Mouse (Mus musculus) CD8-positive naive resting alpha-beta T cell, adult 2 months (primary cell): Measurements from ENCODE around the gene Tsku.
A peak's percentile ranks its signal among the peaks of the same experiment; 100 is the strongest.

Experiments
- DNase-seq, 2 experiments: peaks; one replicate each; pipeline ENCODE4 v3.0.0; 2022; ENCODE audit warnings: low read depth in 2 of 2, low spot score in 2 of 2

The Tsku gene

GRCm38 (mm10) chr7:98359951-98360620 lies 1.0 kb downstream of the Tsku start:
- DNase-seq: no peak

GRCm38 (mm10) chr7:98358016-98358415 lies 3.1 kb downstream of the Tsku start:
- DNase-seq: no peak

GRCm38 (mm10) chr7:98357324-98357723 lies 3.8 kb downstream of the Tsku start:
- DNase-seq: no peak

DNA sequence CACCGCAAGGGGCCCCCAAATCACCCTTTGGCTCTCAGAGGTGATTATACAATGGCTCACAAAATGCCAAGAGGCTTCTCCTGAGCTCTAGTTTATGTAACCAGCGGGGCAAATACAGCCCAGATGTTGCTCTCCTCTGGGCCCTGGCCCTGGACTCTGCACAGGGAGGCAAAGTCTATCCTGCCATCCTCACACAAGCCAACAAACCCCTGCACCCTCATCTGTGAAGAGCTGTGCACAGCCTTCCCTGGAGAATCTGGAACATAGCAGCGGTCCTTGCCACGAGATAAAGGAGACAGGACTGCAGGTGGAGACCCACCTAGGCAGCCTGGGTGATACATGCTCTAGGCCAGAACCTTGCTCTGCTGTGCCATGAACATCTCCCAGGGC lies 6.2 kb downstream of the Tsku start:
- no peak for DNase-seq

DNA sequence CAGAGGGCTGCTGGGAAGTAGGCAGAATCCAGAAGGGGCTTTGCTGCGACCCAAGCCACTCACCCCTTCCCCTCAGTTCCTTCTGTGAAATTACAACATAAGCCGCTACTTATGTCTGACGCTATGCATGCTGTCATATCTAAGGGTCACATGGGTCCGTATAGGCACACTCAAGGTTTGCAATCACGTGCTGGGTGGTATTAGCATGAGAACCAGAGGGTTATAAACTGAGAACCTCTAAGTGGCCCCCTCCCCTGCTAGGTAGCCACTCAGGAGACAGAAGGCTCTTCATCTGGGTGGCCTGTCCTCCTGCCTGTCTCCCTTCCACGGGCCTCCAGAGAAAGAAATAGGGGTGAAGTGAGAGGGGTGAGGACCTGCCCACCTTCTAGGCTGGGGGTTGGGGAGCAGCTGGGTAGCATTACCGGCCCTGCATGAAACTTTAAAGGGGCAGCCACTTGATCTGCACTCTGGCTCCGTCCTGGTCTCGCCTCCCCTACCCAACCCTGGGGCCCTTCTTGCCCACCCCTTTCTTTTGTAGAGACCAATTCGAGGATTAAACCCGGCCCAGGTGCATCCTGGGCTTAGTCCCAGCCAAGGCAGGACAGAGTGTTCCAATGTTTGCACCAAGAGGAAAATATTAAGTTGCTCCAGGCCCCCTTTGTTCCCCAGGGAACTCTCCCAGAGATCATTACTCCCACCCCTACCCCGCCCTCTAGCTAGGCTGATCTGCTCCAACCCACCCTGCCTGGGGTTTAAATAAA lies 6.8 kb downstream of the Tsku start:
- no peak for DNase-seq

DNA sequence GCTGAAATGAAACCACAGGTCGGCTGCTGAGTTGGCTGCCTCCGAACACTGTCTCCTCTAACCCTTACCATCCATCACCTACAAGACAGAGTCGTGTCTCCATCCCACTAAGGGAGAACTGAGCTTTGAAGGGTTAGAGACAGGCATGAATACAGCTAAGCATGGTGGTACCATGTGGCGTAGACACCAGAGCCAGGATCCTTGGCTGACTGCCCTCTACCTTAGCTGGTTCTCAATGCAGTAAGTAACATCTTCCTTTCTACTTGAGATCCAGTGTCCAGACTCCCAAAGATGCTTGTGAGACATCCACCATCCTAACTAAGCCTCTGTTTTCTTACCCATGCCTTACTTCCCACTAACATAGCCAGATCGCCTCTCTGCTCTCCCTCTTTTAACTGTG lies 7.5 kb downstream of the Tsku start:
- DNase-seq: no peak

GRCm38 (mm10) chr7:98351523-98351922 lies 9.6 kb downstream of the Tsku start:
- DNase-seq: no peak

DNA sequence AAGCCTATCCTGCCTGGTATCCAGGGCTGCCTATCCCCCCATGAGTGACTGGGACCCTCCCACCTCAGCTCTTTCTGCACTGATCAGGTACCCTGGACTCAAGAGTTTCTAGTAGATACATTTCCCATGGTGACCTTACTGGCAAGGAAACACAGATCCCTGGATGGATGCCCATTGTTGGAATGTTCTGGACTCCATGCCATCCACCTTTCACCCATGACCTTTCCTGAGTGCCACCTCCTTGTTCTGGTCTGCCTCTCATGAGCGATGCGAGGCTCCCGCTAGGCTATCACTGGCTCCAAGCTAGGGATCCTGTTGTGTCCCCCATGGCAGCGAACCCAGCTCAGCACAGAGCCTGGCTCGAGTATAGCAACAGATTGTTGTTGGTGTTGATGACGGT lies 11.3 kb downstream of the Tsku start:
- DNase-seq: no peak

GRCm38 (mm10) chr7:98349096-98349495 lies 12.0 kb downstream of the Tsku start:
- peak; percentile 60 to 75 for DNase-seq

- DNase-seq: peak; percentile 19 to 63
Measured at GRCm38 (mm10) chr7:98348043-98348442, 13.1 kb downstream of the Tsku start.

DNA sequence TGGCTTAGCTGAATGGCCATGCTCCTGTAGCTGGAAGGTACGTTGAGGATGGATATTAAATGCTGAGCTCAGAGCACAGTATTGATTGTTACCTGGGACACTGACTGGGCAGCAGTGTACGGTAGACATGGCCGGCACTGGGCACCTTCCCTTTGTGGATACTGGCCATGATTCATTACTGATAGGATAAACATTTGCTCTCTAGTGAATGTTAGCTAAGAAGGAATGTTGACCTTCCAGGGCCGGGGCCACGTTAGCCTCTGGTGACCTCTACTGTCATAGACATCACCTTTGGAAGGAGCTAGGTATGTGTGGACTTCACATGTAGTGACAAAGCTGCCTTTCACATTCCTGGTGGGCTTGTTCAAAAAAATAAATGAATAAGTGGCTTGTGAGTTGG lies 13.7 kb downstream of the Tsku start:
- no peak for DNase-seq

DNA sequence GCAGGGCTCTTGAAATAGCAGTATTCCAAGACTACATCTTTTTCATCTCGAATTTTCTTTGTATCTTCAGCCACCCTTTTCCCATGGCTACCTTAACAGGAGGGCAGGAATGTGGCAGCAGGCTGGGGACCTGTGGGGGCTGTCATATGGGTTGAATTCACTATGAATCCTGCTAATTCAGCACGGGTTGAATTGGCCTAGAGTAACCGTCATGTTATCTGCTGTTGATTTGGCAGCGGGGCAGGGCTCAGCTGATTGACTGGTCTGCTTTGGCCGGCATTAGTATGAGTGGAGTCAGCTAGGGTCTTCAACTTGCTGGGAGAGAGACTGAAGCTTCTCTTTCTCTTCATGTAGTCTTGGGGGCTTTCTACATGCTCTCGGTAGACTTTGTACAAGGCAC lies 16.1 kb downstream of the Tsku start:
- no peak for DNase-seq

DNA sequence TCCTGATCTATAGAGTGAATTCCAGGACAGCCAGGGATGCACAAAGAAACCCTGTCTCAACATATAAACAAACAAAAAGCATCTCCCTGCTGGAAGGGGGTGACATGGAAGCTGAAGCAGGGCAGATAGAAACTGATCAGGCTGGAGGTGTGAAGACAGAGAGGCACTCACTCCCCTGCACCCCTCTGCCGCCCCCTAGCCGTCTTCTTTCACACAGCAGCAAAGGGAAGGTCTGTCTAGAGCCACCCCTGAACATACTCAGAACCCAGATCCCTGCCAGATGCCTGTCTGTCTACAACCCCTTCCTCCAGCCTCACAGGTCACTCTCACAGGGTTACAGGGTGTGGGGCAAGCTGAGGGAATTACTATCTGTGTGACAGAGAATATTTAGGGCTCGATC lies 16.8 kb downstream of the Tsku start:
- DNase-seq: peak in 1 of 2 experiments; percentile 40

GRCm38 (mm10) chr7:98342249-98342648 lies 18.9 kb downstream of the Tsku start:
- DNase-seq: no peak

- DNase-seq: peak; percentile 65 to 72
Measured at GRCm38 (mm10) chr7:98341475-98341874, 19.7 kb downstream of the Tsku start.

DNA sequence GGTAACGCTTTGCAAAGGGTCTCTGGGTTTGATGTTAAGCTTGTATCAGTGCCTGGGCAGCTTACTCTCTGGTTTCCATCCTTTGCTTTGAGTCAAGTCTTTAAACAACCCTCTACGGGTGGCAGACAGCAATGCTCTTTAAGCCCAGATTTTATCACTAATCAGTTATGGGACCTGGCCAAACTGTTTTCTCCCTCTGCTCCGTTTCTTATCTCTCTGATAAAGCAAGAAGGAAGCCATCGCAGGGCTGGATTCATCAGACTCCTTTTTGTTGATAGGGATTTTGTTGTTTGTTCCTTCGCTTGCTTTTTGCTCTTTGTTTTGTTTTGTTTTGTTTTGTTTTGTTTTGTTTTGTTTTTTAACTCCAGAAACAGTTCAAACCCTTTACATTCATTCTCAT lies 20.8 kb downstream of the Tsku start:
- DNase-seq: no peak

DNA sequence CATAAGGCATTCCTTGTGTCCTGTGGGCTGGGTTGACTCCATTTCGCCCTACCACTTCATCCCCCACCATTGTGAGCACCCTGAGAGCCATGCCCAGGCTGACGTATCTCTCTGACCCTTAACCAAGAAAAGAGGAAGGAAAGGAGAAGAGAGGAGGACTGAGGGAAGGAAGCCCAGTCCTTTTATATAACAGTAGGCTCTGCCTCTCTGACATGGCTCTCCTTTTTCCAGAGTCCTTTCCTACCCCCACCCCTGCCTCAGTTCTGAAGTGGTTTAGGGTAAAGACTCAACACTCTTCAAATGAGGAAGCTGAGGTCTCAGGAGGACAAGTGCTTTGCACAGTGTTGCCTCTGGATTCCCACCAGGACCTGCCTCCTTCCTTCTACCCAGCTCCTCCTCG lies 27.1 kb downstream of the Tsku start:
- DNase-seq: no peak

DNA sequence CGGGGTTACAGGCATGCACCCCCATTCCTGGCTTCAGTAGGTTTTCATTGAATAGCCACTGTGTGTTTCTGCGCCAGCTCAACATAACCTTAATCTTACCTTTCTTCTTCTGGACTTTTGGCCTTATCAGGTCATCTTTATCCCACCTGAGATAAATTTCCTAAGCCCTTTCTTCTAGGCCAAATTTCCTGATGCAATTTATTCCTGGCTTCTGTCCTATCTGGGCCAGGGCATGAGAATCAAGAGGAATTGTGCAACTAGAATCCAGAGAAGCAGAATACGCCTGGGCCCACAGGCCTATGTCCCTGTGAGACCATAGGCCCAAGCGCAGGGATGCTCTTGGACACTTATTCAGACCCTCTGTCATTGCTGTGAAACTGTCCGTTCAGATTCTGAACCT lies 27.6 kb downstream of the Tsku start:
- no peak for DNase-seq

DNA sequence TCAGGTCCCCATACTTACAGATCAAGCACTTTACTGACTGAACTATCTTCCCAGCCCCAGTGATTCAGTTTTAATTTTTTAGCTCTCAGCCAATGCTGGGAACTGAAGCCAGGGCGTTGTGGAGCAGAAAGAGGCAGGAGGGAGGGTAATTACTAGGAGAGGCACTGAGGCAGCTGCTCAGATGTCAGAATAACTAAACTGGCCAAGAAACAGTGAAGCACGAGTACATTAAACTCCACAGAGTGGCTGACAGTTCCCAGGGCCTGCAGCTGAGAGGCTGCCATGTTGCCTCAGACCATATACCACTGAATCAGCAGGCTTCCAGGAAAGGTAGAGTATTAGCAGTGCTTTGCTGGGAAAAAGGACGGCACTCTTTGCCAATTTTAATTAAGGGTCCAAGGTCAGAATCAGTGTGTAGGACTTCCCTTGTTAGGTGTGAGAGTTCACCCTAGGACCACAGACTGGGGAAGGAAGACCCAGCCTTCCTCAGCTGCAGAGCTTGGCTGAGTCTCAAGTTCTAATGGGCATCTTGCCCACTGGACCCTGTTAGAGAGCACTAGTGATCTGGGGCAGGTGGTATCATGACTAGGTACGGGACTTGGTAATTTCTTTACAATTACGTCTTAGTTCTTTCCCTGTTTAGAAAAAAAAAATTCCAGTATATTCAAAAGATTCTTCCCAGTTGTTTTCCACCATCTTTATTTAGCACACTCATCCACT lies 28.3 kb downstream of the Tsku start:
- DNase-seq: no peak

- no peak for DNase-seq
Measured at GRCm38 (mm10) chr7:98331932-98332331, 29.2 kb downstream of the Tsku start.

DNA sequence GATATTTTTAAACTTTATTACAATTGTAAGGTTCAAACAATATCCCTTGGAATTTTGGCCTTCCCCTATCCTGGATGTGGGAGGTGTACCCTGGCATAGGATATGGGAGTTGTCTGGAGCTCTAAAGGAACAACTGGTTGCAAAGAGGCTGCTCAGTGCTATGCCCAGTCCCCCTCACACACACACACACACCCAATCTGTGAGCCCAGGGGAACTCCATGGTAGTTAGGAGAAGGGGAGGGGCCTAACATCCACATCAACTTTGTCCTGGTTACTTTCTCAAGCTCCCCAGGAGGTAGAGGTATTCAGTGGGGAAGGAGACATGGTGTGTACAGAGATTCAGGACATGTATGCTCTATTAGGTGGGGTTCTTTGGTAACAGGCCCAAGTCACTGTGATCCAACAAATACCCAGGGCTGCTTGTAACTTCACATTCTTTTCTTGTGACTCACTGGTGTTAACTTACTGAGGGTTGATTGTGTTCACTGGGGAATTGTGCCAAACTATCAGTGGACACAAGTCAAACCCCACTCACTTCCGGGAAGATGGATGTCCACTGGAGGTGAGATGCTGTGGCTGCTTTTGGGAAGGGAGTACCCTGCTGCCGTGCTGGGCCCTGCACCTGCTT lies 30.6 kb downstream of the Tsku start:
- DNase-seq: no peak
